Mouse (Mus musculus): ENCODE results near the gene Ears2. TPM values are rescaled to one million over a fixed set of nuclear protein-coding genes. Genes with fewer than 3 reads are reported as not detected.
"Not testable (repeated sequence)": the region's sequence is repeated elsewhere in the genome, so short reads cannot be mapped to it uniquely, and the experiment has no call there.

Gene Ears2
- 5.9 and 6.3 TPM in 2 replicates for polyA plus RNA-seq (2012; rRNA removed)

DNA sequence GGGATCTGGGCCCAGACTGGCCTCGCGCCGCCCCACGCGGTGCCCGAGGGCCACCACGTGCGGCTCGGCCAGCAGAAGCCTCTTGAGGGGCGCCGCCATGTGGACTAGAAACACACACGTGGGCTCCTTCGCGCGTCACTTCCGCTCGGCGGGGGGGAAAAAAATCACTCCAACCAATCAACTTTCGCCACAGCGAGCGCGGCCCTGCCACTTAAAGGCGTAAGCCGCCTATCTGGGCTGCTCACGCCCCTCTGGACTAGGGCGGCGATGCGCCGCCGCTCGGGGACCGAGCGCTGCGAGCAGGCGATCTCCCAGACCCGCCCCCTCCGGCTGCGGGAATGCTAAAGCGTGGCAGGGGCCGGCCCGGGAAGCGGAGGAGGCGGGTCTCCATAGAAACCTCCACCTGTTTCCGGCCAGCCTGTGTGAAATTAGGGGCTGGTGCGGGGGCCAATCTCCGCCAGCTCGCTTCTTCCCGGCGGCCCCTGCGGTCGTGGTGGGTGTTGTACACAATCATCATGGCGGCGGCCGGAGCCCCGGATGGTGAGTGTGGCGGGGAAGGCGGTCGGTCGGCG, at the start of gene Ears2, which contains the start of gene Ubfd1:
Gene Ears2, minus strand, starts transcription at position 319 of the 572 bp plus-strand sequence.
Gene Ubfd1, plus strand, starts transcription at position 231 of the 572 bp plus-strand sequence.
- no peaks in the 10 kb centered on the region for H3K27me3 ChIP-seq (ENCODE audit: control insufficient read depth, insufficient read depth, low read length)
- H3K36me3 ChIP-seq (ENCODE audit: control insufficient read depth, insufficient read depth, low read length), result no peaks in the 10 kb centered on the region; the same call in 1 of the 2 replicates
- no peak for TF ChIP-seq CTCF (IDR thresholded peaks at IDR 0.05; ENCODE audit: control insufficient read depth, insufficient read depth, insufficient replicate concordance, low read depth, low read length)
- peak; percentile 47 for TF ChIP-seq POLR2A (IDR thresholded peaks at IDR 0.05; ENCODE audit: control insufficient read depth, low read depth, low read length)
- H3K27ac ChIP-seq (ENCODE audit: control insufficient read depth, insufficient read depth, low read depth, low read length), result peak within 1 kb of the TSS; percentile 97
- no peaks in the 10 kb centered on the region; the same call in 1 of the 2 replicates for H3K4me1 ChIP-seq (ENCODE audit: control insufficient read depth, insufficient read depth, low read length)
- peak within 1 kb of the TSS; percentile 86 for H3K4me3 ChIP-seq (ENCODE audit: control insufficient read depth, low read depth, low read length)

DNA sequence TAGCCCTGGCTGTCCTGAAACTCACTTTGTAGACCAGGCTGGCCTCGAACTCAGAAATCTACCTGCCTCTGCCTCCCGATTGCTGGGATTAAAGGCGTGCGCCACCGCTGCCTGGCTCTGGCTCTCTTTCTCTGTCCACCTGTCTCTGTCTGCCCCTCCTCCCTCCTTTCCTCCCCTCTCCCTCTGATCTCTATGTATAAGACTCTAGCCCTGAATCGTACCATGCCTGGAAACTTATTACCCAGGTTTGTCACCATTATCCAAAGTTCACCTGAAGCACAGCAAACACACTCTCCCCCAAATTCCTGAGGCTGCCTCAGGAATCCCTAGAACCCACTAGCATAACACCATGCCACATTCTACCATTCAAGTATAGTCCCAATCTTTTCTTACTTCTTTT, 41.1 kb upstream of the Ears2 start:
- Histone ChIP-seq H3K36me3 (ENCODE audit: control insufficient read depth, insufficient read depth, low read length) (no peaks in the 10 kb centered on the region; the same call in 1 of the 2 replicates), H3K4me1 (ENCODE audit: control insufficient read depth, insufficient read depth, low read length) (no peaks in the 10 kb centered on the region), H3K4me3 (ENCODE audit: control insufficient read depth, low read depth, low read length) (no peak overlapping the region), H3K27me3 (ENCODE audit: control insufficient read depth, insufficient read depth, low read length) (no peaks in the 10 kb centered on the region), H3K27ac (ENCODE audit: control insufficient read depth, insufficient read depth, low read depth, low read length) (no peak overlapping the region)
- TF ChIP-seq POLR2A (IDR thresholded peaks at IDR 0.05; ENCODE audit: control insufficient read depth, low read depth, low read length) (no peak), CTCF (IDR thresholded peaks at IDR 0.05; ENCODE audit: control insufficient read depth, insufficient read depth, insufficient replicate concordance, low read depth, low read length) (no peak)

DNA sequence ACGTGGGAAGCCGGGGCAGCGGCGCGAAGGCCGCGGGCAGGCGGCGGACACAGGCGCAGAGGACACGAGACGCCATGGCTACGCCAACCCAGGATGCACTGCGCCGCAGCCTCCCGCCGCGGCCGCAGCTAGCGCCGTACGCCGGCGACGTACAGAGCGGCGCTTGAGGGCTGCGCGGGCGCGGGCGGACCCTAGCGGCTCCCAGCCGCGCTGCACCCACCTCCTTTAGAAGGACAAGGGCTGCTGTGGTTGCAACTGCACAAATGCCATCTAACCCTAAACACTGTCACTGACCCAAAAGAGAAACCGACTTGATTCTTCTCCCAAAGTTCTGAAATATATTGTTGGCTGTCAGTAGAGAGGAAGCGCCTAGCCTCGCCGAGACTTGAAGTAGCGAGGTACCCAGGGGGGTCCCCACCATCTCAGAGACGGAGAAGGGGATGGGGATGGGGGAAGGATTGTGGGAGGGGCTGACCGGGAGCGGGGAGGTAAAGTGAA, 34.7 kb upstream of the Ears2 start, which contains the start of gene Ndufab1:
Gene Ndufab1, minus strand, starts transcription at position 140 of the 498 bp plus-strand sequence.
- Histone ChIP-seq H3K4me1 (ENCODE audit: control insufficient read depth, insufficient read depth, low read length) (peaks cover 5% of the 10 kb centered on the region), H3K27ac (ENCODE audit: control insufficient read depth, insufficient read depth, low read depth, low read length) (peak within 1 kb of the TSS; percentile 78; the same call in 1 of the 2 replicates), H3K4me3 (ENCODE audit: control insufficient read depth, low read depth, low read length) (peak within 1 kb of the TSS; percentile 87), H3K36me3 (ENCODE audit: control insufficient read depth, insufficient read depth, low read length) (no peaks in the 10 kb centered on the region), H3K27me3 (ENCODE audit: control insufficient read depth, insufficient read depth, low read length) (no peaks in the 10 kb centered on the region)
- TF ChIP-seq CTCF (IDR thresholded peaks at IDR 0.05; ENCODE audit: control insufficient read depth, insufficient read depth, insufficient replicate concordance, low read depth, low read length), result peak; percentile 87
- peak; percentile 74 for TF ChIP-seq POLR2A (IDR thresholded peaks at IDR 0.05; ENCODE audit: control insufficient read depth, low read depth, low read length)

- H3K36me3 ChIP-seq (ENCODE audit: control insufficient read depth, insufficient read depth, low read length); H3K4me1 ChIP-seq (ENCODE audit: control insufficient read depth, insufficient read depth, low read length); H3K27me3 ChIP-seq (ENCODE audit: control insufficient read depth, insufficient read depth, low read length): not testable (repeated sequence)
- Histone ChIP-seq H3K27ac (ENCODE audit: control insufficient read depth, insufficient read depth, low read depth, low read length) (peak overlapping the region; percentile 78; the same call in 1 of the 2 replicates), H3K4me3 (ENCODE audit: control insufficient read depth, low read depth, low read length) (peak overlapping the region; percentile 87)
These were observed 34.1 kb upstream of the Ears2 start for GRCm38 (mm10) chr7:122101014-122101746.

- H3K4me1 ChIP-seq (ENCODE audit: control insufficient read depth, insufficient read depth, low read length), result peaks cover 5% of the 10 kb centered on the region
- TF ChIP-seq POLR2A (IDR thresholded peaks at IDR 0.05; ENCODE audit: control insufficient read depth, low read depth, low read length) (no peak), CTCF (IDR thresholded peaks at IDR 0.05; ENCODE audit: control insufficient read depth, insufficient read depth, insufficient replicate concordance, low read depth, low read length) (peak; percentile 50; the same call in 1 of the 2 replicates)
- H3K4me3 ChIP-seq (ENCODE audit: control insufficient read depth, low read depth, low read length), result no peak overlapping the region
- H3K27ac ChIP-seq (ENCODE audit: control insufficient read depth, insufficient read depth, low read depth, low read length), result no peak overlapping the region
- H3K36me3 ChIP-seq (ENCODE audit: control insufficient read depth, insufficient read depth, low read length), result peaks cover 2% of the 10 kb centered on the region
- no peaks in the 10 kb centered on the region for H3K27me3 ChIP-seq (ENCODE audit: control insufficient read depth, insufficient read depth, low read length)
These were observed 32.2 kb upstream of the Ears2 start for GRCm38 (mm10) chr7:122099222-122099621.

DNA sequence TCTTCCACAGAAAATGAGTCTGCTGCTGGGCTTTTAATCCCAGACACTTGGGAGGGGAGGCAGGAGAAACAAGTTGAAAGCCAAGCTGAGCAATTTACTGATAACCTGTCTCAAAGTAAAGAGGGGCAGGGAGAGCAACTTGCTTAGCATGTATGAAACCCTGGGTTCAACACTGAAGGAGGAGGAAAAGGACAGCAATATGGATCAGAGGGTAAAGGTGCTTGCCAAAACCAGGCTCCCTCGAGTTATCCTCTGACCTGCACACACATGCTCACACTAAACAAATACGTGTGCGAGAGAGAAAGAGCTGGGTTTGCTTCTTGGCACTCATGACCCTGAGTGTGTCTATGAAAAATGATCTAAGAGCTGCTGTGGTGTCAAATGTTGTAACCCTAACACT, 30.9 kb upstream of the Ears2 start:
- Histone ChIP-seq H3K27ac (ENCODE audit: control insufficient read depth, insufficient read depth, low read depth, low read length) (no peak overlapping the region), H3K36me3 (ENCODE audit: control insufficient read depth, insufficient read depth, low read length) (peaks cover 2% of the 10 kb centered on the region), H3K4me1 (ENCODE audit: control insufficient read depth, insufficient read depth, low read length) (peaks cover 5% of the 10 kb centered on the region), H3K27me3 (ENCODE audit: control insufficient read depth, insufficient read depth, low read length) (no peaks in the 10 kb centered on the region), H3K4me3 (ENCODE audit: control insufficient read depth, low read depth, low read length) (no peak overlapping the region)
- no peak for TF ChIP-seq CTCF (IDR thresholded peaks at IDR 0.05; ENCODE audit: control insufficient read depth, insufficient read depth, insufficient replicate concordance, low read depth, low read length)
- no peak for TF ChIP-seq POLR2A (IDR thresholded peaks at IDR 0.05; ENCODE audit: control insufficient read depth, low read depth, low read length)

DNA sequence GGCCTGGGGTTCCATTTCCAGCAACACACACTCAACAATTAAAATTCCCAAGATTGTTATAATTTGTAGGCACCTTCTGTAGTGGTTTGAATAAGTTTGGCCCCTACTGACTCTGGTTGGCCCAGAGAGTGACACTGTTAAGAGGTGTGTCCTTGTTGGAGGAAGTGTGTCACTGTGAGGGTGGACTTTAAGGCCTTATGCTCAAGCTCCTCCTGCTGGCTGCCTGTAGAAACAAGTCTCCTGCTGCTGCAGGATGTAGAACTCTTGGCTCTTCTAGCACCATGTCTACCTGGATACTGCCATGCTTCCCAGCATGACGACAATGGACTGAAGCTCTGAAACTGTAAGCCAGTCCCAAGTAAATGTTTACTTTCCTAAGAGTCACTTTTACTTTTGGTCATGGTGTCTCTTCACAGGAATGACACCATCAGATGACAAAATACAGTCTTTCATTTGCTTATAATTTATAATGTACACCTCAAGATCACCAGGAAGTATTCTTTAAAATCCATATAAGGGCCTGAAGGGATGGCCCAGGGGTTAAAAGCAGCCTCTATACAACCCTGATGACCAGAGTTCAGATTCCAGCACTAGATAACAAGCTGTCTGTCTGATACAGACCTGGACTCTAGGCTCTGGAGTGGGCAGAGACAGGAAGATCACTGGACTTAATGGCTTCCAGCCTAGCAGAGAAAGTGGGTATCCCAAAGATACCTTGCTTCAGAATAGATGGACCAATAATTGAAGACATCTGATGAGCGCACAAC, 27.7 kb upstream of the Ears2 start:
- H3K4me1 ChIP-seq (ENCODE audit: control insufficient read depth, insufficient read depth, low read length), result no peaks in the 10 kb centered on the region
- no peak overlapping the region for H3K4me3 ChIP-seq (ENCODE audit: control insufficient read depth, low read depth, low read length)
- H3K27me3 ChIP-seq (ENCODE audit: control insufficient read depth, insufficient read depth, low read length), result no peaks in the 10 kb centered on the region
- H3K27ac ChIP-seq (ENCODE audit: control insufficient read depth, insufficient read depth, low read depth, low read length), result no peak overlapping the region
- TF ChIP-seq POLR2A (IDR thresholded peaks at IDR 0.05; ENCODE audit: control insufficient read depth, low read depth, low read length) (no peak), CTCF (IDR thresholded peaks at IDR 0.05; ENCODE audit: control insufficient read depth, insufficient read depth, insufficient replicate concordance, low read depth, low read length) (no peak)
- H3K36me3 ChIP-seq (ENCODE audit: control insufficient read depth, insufficient read depth, low read length), result peaks cover 2% of the 10 kb centered on the region
